Mouse (Mus musculus): Measurements from ENCODE around the gene Cdkn2c. TPM values are rescaled to one million over a fixed set of nuclear protein-coding genes. Genes with fewer than 3 reads are reported as not detected.

The Cdkn2c gene
- polyA plus RNA-seq (2014; fragmentation: Illumina TruSeq; extraction: RNeasy Lipid Tissue Mini Kit (QIAGEN cat#74804); ENCODE audit: low read depth, low replicate concordance), result 60.5 TPM

GRCm38 (mm10) chr4:109666461-109667269 lies at the start of gene Cdkn2c:
Cdkn2c (minus strand) TSS chr4:109667189.

GRCm38 (mm10) chr4:109676218-109677215 lies 9.5 kb upstream of the Cdkn2c start, which contains the start of gene Faf1:
Faf1 (plus strand) TSS chr4:109676588.

Other genes starting within 250 kb of the Cdkn2c start
- gene Rnf11, start 182.5 kb downstream of the Cdkn2c start, polyA plus RNA-seq (2014; fragmentation: Illumina TruSeq; extraction: RNeasy Lipid Tissue Mini Kit (QIAGEN cat#74804); ENCODE audit: low read depth, low replicate concordance), result 90.3 TPM
- 267 TPM for gene 4930522H14Rik, start 135.9 kb downstream of the Cdkn2c start, polyA plus RNA-seq (2014; fragmentation: Illumina TruSeq; extraction: RNeasy Lipid Tissue Mini Kit (QIAGEN cat#74804); ENCODE audit: low read depth, low replicate concordance)
- 136 TPM for gene Faf1, start 9.4 kb upstream of the Cdkn2c start, polyA plus RNA-seq (2014; fragmentation: Illumina TruSeq; extraction: RNeasy Lipid Tissue Mini Kit (QIAGEN cat#74804); ENCODE audit: low read depth, low replicate concordance)

All from testis, adult 10 weeks (tissue).